Mouse (Mus musculus): ENCODE data around the gene Nudt19. TPM values are rescaled to one million over a fixed set of nuclear protein-coding genes. Genes with fewer than 3 reads are reported as not detected.
"Not testable (repeated sequence)": the region's sequence is repeated elsewhere in the genome, so short reads cannot be mapped to it uniquely, and the experiment has no call there.

Nudt19 gene
- polyA plus RNA-seq, 1 experiment from 2014 or later: 44.6 TPM

- DNase-seq (ENCODE audit: low spot score) (peak; percentile 25), ATAC-seq (ENCODE audit: low FRiP score) (no peak)
- no peak overlapping the region for H3K9ac ChIP-seq (ENCODE audit: low read depth, low read length)
- H3K27me3 ChIP-seq (ENCODE audit: control insufficient read depth, insufficient read depth, low read length): peaks cover 28% of the 10 kb centered on the region
- H3K36me3 ChIP-seq (ENCODE audit: control insufficient read depth, insufficient read depth, low read length): no peaks in the 10 kb centered on the region
- H3K4me2 ChIP-seq (replicated peaks; ENCODE audit: low read depth, low read length): no peak overlapping the region
- no peaks in the 10 kb centered on the region for H3K9me3 ChIP-seq (ENCODE audit: control insufficient read depth, low read length)
- WGBS: 80% methylated on average over 5 of the region's 5 CpGs
- H3K4me1 ChIP-seq (replicated peaks; ENCODE audit: control insufficient read depth, insufficient read depth, low read length): peaks cover 4% of the 10 kb centered on the region
- H3K27ac ChIP-seq (ENCODE audit: low read depth, low read length): no peak overlapping the region
- H3K4me3 ChIP-seq (ENCODE audit: low read depth, low read length): no peak overlapping the region
These were observed 26.6 kb upstream of the Nudt19 start for GRCm38 (mm10) chr7:35582719-35583118.

GRCm38 (mm10) chr7:35579849-35580248, 23.7 kb upstream of the Nudt19 start:
- no peak overlapping the region for H3K4me3 ChIP-seq (ENCODE audit: low read depth, low read length)
- no peak overlapping the region for H3K9ac ChIP-seq (ENCODE audit: low read depth, low read length)
- no peaks in the 10 kb centered on the region for H3K9me3 ChIP-seq (ENCODE audit: control insufficient read depth, low read length)
- H3K27ac ChIP-seq (ENCODE audit: low read depth, low read length): no peak overlapping the region
- H3K36me3 ChIP-seq (ENCODE audit: control insufficient read depth, insufficient read depth, low read length): no peaks in the 10 kb centered on the region
- peaks cover 23% of the 10 kb centered on the region for H3K27me3 ChIP-seq (ENCODE audit: control insufficient read depth, insufficient read depth, low read length)
- ATAC-seq (ENCODE audit: low FRiP score) (no peak), DNase-seq (ENCODE audit: low spot score) (peak; percentile 67)
- H3K4me1 ChIP-seq (replicated peaks; ENCODE audit: control insufficient read depth, insufficient read depth, low read length): no peaks in the 10 kb centered on the region
- H3K4me2 ChIP-seq (replicated peaks; ENCODE audit: low read depth, low read length): no peak overlapping the region
- 26% methylated on average over 4 of the region's 4 CpGs for WGBS

DNA sequence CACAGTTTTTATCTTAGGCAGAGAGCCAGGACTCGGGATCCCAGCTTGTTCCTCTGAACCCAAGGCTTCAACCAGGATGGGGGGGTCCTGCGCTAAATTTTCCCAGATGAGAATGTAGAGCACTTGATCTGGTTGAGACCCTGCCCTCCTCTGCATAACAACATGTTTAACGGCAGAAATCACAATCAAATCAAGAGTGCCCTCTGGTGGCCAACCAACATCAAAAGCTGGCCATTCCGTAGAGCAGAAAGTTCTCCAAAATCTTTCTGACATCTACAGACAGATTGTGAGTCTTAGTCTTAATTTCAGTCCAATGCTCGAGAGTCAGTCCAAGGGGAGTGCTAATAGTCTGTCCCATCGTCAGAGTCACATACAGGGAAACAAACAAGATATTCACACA, 14.8 kb upstream of the Nudt19 start:
- H3K9me3 ChIP-seq (ENCODE audit: control insufficient read depth, low read length); H3K4me1 ChIP-seq (replicated peaks; ENCODE audit: control insufficient read depth, insufficient read depth, low read length); H3K36me3 ChIP-seq (ENCODE audit: control insufficient read depth, insufficient read depth, low read length); ATAC-seq (ENCODE audit: low FRiP score); DNase-seq (ENCODE audit: low spot score); H3K27ac ChIP-seq (ENCODE audit: low read depth, low read length); H3K4me2 ChIP-seq (replicated peaks; ENCODE audit: low read depth, low read length); H3K9ac ChIP-seq (ENCODE audit: low read depth, low read length); H3K27me3 ChIP-seq (ENCODE audit: control insufficient read depth, insufficient read depth, low read length); H3K4me3 ChIP-seq (ENCODE audit: low read depth, low read length): not testable (repeated sequence)
- 20% methylated on average over 6 of the region's 6 CpGs for WGBS

GRCm38 (mm10) chr7:35569724-35570123, 13.6 kb upstream of the Nudt19 start:
- not testable (repeated sequence) for H3K4me2 ChIP-seq (replicated peaks; ENCODE audit: low read depth, low read length); H3K9ac ChIP-seq (ENCODE audit: low read depth, low read length); H3K4me3 ChIP-seq (ENCODE audit: low read depth, low read length); H3K9me3 ChIP-seq (ENCODE audit: control insufficient read depth, low read length); H3K27ac ChIP-seq (ENCODE audit: low read depth, low read length); H3K27me3 ChIP-seq (ENCODE audit: control insufficient read depth, insufficient read depth, low read length); H3K36me3 ChIP-seq (ENCODE audit: control insufficient read depth, insufficient read depth, low read length); ATAC-seq (ENCODE audit: low FRiP score); DNase-seq (ENCODE audit: low spot score); H3K4me1 ChIP-seq (replicated peaks; ENCODE audit: control insufficient read depth, insufficient read depth, low read length)
- WGBS: 90% methylated on average over 4 of the region's 4 CpGs

DNA sequence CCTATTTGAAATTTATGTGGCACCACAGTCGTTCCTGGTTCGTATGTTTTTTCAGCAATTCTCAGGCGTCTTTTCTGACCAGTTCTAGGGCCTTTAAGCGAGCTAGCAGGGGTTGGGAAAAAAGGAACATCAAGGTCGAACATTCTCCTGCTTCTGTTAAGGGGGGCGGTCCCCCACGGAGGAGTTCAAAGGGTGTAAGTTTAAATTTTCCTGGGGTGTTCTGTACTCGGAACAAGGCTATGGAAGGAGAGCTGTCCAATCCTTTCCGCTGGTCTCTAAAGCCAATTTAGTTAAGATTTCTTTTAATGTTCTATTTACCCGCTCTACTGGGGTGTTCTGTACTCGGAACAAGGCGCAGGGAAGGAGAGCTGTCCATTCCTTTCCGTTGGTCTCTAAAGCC, 9.9 kb upstream of the Nudt19 start:
- not testable (repeated sequence) for H3K27me3 ChIP-seq (ENCODE audit: control insufficient read depth, insufficient read depth, low read length); ATAC-seq (ENCODE audit: low FRiP score); H3K4me2 ChIP-seq (replicated peaks; ENCODE audit: low read depth, low read length); H3K4me3 ChIP-seq (ENCODE audit: low read depth, low read length); DNase-seq (ENCODE audit: low spot score); H3K9me3 ChIP-seq (ENCODE audit: control insufficient read depth, low read length); H3K4me1 ChIP-seq (replicated peaks; ENCODE audit: control insufficient read depth, insufficient read depth, low read length); H3K36me3 ChIP-seq (ENCODE audit: control insufficient read depth, insufficient read depth, low read length); H3K9ac ChIP-seq (ENCODE audit: low read depth, low read length); H3K27ac ChIP-seq (ENCODE audit: low read depth, low read length)
- 84% methylated on average over 13 of the region's 13 CpGs for WGBS

DNA sequence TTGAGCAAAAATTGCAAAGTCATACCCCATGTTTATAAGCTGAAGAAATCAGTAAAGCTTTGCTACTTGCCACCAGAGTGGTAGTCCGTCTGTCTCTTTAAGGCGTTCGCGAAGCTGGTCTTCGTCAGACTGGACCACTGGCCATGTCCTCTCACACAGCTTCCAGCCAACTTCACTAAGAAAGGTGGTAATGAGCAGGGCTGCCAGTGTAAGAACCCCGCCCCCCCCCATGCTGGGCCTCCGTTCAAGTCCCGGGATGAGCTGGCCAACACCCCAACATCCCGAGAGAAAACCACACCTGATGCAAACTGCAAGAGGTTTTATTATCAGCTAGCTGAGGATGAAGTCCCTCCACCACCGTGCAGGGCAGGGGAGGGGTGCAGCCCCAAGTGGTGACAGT, 8.8 kb upstream of the Nudt19 start:
- ATAC-seq (ENCODE audit: low FRiP score); H3K9ac ChIP-seq (ENCODE audit: low read depth, low read length); H3K4me2 ChIP-seq (replicated peaks; ENCODE audit: low read depth, low read length); H3K27me3 ChIP-seq (ENCODE audit: control insufficient read depth, insufficient read depth, low read length); DNase-seq (ENCODE audit: low spot score); H3K4me1 ChIP-seq (replicated peaks; ENCODE audit: control insufficient read depth, insufficient read depth, low read length); H3K9me3 ChIP-seq (ENCODE audit: control insufficient read depth, low read length); H3K36me3 ChIP-seq (ENCODE audit: control insufficient read depth, insufficient read depth, low read length); H3K27ac ChIP-seq (ENCODE audit: low read depth, low read length); H3K4me3 ChIP-seq (ENCODE audit: low read depth, low read length): not testable (repeated sequence)
- 87% methylated on average over 10 of the region's 10 CpGs for WGBS

DNA sequence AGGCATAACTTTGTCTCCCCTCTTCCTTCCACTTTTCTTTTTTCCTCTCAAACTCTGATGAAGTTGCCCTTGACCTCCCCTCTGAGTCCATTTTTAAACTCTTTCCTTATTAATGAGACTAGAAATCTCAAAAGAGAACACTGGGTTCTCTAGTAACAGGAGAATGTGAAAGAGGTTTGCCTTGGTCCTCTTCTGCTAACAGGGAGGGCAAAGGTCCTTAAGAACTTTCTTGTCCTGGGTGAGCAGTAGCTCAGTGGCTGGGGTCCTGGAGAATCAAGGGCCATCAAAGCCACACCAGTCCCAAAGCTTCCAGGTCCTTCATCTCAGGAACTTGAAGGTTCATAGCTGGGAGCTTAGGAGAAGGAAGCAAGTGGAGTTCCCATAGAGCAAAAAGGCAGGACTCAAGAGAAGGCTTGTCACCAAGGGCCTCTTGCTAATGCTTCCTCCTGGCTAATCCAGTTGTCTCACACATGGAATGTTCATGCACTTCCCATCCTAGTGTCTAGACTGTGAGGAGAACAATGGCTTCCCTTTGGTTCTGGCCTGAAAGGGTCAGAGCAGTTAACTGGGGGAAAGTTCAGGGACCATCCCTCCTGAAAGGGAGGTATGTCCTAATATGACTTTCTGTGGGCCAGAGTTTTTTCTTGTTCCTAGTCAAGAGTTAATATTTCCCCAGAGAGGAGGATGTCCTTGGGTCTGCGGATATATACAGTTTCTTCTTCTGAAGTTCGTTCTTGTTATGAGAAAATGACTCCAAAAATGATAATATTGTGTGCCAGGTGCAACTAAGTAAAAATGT, 8.2 kb upstream of the Nudt19 start:
- no peaks in the 10 kb centered on the region for H3K36me3 ChIP-seq (ENCODE audit: control insufficient read depth, insufficient read depth, low read length)
- no peaks in the 10 kb centered on the region for H3K9me3 ChIP-seq (ENCODE audit: control insufficient read depth, low read length)
- 95% methylated on average over 2 of the region's 2 CpGs for WGBS
- H3K9ac ChIP-seq (ENCODE audit: low read depth, low read length): no peak overlapping the region
- H3K27ac ChIP-seq (ENCODE audit: low read depth, low read length): no peak overlapping the region
- H3K4me1 ChIP-seq (replicated peaks; ENCODE audit: control insufficient read depth, insufficient read depth, low read length): no peaks in the 10 kb centered on the region
- H3K27me3 ChIP-seq (ENCODE audit: control insufficient read depth, insufficient read depth, low read length): no peaks in the 10 kb centered on the region
- ATAC-seq (ENCODE audit: low FRiP score): no peak
- H3K4me2 ChIP-seq (replicated peaks; ENCODE audit: low read depth, low read length): no peak overlapping the region
- no peak for DNase-seq (ENCODE audit: low spot score)
- no peak overlapping the region for H3K4me3 ChIP-seq (ENCODE audit: low read depth, low read length)

GRCm38 (mm10) chr7:35563071-35563470, 7.0 kb upstream of the Nudt19 start:
- no peak overlapping the region for H3K9ac ChIP-seq (ENCODE audit: low read depth, low read length)
- no peak for DNase-seq (ENCODE audit: low spot score)
- H3K4me2 ChIP-seq (replicated peaks; ENCODE audit: low read depth, low read length): no peak overlapping the region
- no peak for ATAC-seq (ENCODE audit: low FRiP score)
- H3K27ac ChIP-seq (ENCODE audit: low read depth, low read length): no peak overlapping the region
- H3K4me1 ChIP-seq (replicated peaks; ENCODE audit: control insufficient read depth, insufficient read depth, low read length): no peaks in the 10 kb centered on the region
- H3K36me3 ChIP-seq (ENCODE audit: control insufficient read depth, insufficient read depth, low read length): no peaks in the 10 kb centered on the region
- H3K9me3 ChIP-seq (ENCODE audit: control insufficient read depth, low read length): no peaks in the 10 kb centered on the region
- no peaks in the 10 kb centered on the region for H3K27me3 ChIP-seq (ENCODE audit: control insufficient read depth, insufficient read depth, low read length)
- H3K4me3 ChIP-seq (ENCODE audit: low read depth, low read length): no peak overlapping the region
- 76% methylated on average over 11 of the region's 11 CpGs for WGBS

- ATAC-seq (ENCODE audit: low FRiP score): no peak
- Histone ChIP-seq H3K27me3 (ENCODE audit: control insufficient read depth, insufficient read depth, low read length) (no peaks in the 10 kb centered on the region), H3K27ac (ENCODE audit: low read depth, low read length) (no peak overlapping the region), H3K4me3 (ENCODE audit: low read depth, low read length) (no peak overlapping the region), H3K9ac (ENCODE audit: low read depth, low read length) (no peak overlapping the region), H3K36me3 (ENCODE audit: control insufficient read depth, insufficient read depth, low read length) (no peaks in the 10 kb centered on the region), H3K9me3 (ENCODE audit: control insufficient read depth, low read length) (no peaks in the 10 kb centered on the region), H3K4me2 (replicated peaks; ENCODE audit: low read depth, low read length) (no peak overlapping the region), H3K4me1 (replicated peaks; ENCODE audit: control insufficient read depth, insufficient read depth, low read length) (peaks cover 3% of the 10 kb centered on the region; the same call in 1 of the 2 replicates)
- 91% methylated on average over 3 of the region's 3 CpGs for WGBS
- DNase-seq (ENCODE audit: low spot score): no peak
These were observed 3.7 kb upstream of the Nudt19 start for GRCm38 (mm10) chr7:35559838-35560237.
